Mouse (Mus musculus): ENCODE data around the gene Tnr. TPM values are rescaled to one million over a fixed set of nuclear protein-coding genes. Genes with fewer than 3 reads are reported as not detected.

Tnr gene
- polyA plus RNA-seq, 1 experiment from 2014 or later: 1.7 TPM

DNA sequence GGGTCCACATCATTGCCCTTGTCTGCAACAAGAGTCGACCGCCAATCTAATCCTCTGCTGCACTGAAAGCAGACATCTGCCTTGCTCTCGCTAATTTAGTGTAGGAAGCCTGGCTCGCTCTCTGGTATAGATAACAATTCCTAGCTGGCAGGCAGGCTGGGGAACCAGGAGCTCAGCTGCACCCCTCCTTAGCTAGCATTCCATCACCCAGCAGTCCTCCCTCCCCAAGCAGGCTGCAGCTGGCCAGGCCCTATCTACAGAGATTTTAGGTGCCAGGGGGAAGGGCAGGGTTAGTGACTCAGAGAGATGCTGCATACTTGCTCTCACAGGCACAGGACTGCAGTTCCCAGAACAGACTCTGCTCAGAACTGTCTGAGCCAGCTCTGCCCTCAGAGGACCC is 5.9 kb upstream of the Tnr start:
- DNase-seq (ENCODE audit: low spot score): no peak
- no peaks in the 10 kb centered on the region for H3K4me1 ChIP-seq (replicated peaks; ENCODE audit: control insufficient read depth, insufficient read depth, low read length)
- 26% methylated on average over 4 of the region's 4 CpGs for WGBS

DNA sequence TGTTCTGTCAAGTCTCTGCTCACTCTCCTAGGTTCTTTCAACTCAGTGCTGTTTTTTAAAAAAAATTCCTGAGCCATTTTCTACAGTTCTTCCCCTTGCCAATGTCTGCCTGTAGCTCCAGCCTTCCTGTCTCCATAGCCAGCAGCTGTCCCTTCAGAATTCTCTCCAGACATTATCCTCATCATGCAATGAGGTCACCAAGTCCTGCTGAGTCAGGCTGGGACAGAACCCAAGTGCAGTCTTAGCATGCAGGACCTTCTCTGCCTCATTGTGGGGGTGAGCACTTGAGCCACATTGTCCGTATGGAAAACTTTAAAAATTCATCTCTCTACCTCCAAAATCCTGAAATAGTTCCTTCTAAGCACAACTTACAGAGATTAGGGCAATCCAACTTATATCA is 4.4 kb upstream of the Tnr start:
- H3K27ac ChIP-seq (ENCODE audit: low read depth): no peak overlapping the region
- H3K9me3 ChIP-seq (ENCODE audit: control insufficient read depth, low read length): no peaks in the 10 kb centered on the region
- 76% methylated on average over 1 of the region's 1 CpGs for WGBS
- no peak overlapping the region for H3K9ac ChIP-seq (ENCODE audit: low read length)
- ATAC-seq (replicated peaks; ENCODE audit: low FRiP score, low TSS enrichment, low read depth) (no peak), DNase-seq (ENCODE audit: low spot score) (no peak)
- H3K4me1 ChIP-seq (replicated peaks; ENCODE audit: control insufficient read depth, insufficient read depth, low read length): no peaks in the 10 kb centered on the region
- H3K4me3 ChIP-seq (ENCODE audit: low read depth, low read length): no peak overlapping the region
- no peaks in the 10 kb centered on the region for H3K36me3 ChIP-seq (ENCODE audit: control insufficient read depth, insufficient read depth, low read length)
- H3K4me2 ChIP-seq (ENCODE audit: low read length): no peak overlapping the region
- no peaks in the 10 kb centered on the region for H3K27me3 ChIP-seq (replicated peaks; ENCODE audit: control insufficient read depth, insufficient read depth, low read length)

More for the DNA sequence above, 5.9 kb upstream of the Tnr start:
- Histone ChIP-seq H3K9me3 (ENCODE audit: control insufficient read depth, low read length) (no peaks in the 10 kb centered on the region), H3K27me3 (replicated peaks; ENCODE audit: control insufficient read depth, insufficient read depth, low read length) (no peaks in the 10 kb centered on the region), H3K27ac (ENCODE audit: low read depth) (no peak overlapping the region), H3K36me3 (ENCODE audit: control insufficient read depth, insufficient read depth, low read length) (no peaks in the 10 kb centered on the region), H3K4me3 (ENCODE audit: low read depth, low read length) (no peak overlapping the region), H3K4me2 (ENCODE audit: low read length) (no peak overlapping the region), H3K9ac (ENCODE audit: low read length) (no peak overlapping the region)
- ATAC-seq (replicated peaks; ENCODE audit: low FRiP score, low TSS enrichment, low read depth): no peak

DNA sequence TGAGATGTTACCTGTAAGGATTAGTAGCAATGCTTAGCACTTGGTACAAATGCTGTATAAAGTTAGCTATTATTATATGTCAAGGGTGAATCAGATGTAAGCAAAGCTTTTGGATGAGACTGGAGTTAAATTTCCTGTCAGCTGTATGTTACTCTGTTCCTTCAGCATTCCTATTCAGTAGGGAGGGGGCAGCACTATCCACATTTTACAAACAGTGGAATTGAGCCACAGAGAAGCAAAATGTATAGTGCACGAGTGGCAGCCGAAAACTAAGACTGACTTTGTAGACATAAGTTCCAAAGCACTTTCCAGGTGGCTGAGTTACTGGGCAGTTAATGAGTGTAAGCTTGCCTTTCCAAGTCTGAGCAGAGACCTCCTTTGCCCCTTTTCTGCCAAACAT is 500 bp upstream of the Tnr start:
- no peak for DNase-seq (ENCODE audit: low spot score)
- no peak overlapping the region for H3K27ac ChIP-seq (ENCODE audit: low read depth)
- no peak overlapping the region for H3K9ac ChIP-seq (ENCODE audit: low read length)
- no peak overlapping the region for H3K4me3 ChIP-seq (ENCODE audit: low read depth, low read length)
- H3K9me3 ChIP-seq (ENCODE audit: control insufficient read depth, low read length): no peaks in the 10 kb centered on the region
- no peaks in the 10 kb centered on the region for H3K4me1 ChIP-seq (replicated peaks; ENCODE audit: control insufficient read depth, insufficient read depth, low read length)
- ATAC-seq (replicated peaks; ENCODE audit: low FRiP score, low TSS enrichment, low read depth): no peak
- H3K36me3 ChIP-seq (ENCODE audit: control insufficient read depth, insufficient read depth, low read length): no peaks in the 10 kb centered on the region
- H3K4me2 ChIP-seq (ENCODE audit: low read length): no peak overlapping the region
- H3K27me3 ChIP-seq (replicated peaks; ENCODE audit: control insufficient read depth, insufficient read depth, low read length): peaks cover 3% of the 10 kb centered on the region
- WGBS: 63% methylated on average over 2 of the region's 2 CpGs

DNA sequence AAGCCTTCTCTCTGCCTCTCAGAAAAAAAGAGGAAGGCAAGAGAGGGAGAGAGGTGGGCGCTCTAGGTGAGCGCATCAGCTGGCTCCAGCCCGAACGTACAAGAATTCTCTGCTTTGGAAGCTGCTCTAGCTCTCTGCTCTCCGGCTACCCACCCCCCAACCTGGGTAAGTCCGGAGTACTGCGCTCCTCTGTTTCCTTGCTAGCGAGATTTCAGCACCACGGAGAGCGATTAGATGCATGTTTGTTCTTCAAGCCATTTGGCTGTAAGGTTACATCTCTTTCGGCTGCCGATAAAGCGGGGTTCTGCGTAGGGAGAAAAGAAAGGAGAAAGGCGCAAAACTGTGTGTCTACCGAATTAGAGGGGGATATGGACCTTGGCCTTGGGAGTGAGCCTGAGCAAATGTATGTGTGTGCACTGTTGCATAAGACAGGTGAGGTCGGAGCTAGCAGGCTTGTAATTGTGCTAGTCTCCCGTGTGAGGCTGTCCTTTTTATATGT is 531 bp downstream of the Tnr start:
- Histone ChIP-seq H3K9ac (ENCODE audit: low read length) (no peak overlapping the region), H3K9me3 (ENCODE audit: control insufficient read depth, low read length) (no peaks in the 10 kb centered on the region), H3K27me3 (replicated peaks; ENCODE audit: control insufficient read depth, insufficient read depth, low read length) (peaks cover 3% of the 10 kb centered on the region), H3K27ac (ENCODE audit: low read depth) (no peak overlapping the region), H3K4me1 (replicated peaks; ENCODE audit: control insufficient read depth, insufficient read depth, low read length) (no peaks in the 10 kb centered on the region), H3K36me3 (ENCODE audit: control insufficient read depth, insufficient read depth, low read length) (no peaks in the 10 kb centered on the region), H3K4me2 (ENCODE audit: low read length) (0 out of 2 replicates have a peak overlapping the region, but pooled peaks have one; percentile 26), H3K4me3 (ENCODE audit: low read depth, low read length) (peak overlapping the region; percentile 2; the same call in 1 of the 2 replicates)
- DNase-seq (ENCODE audit: low spot score): peak; percentile 92
- ATAC-seq (replicated peaks; ENCODE audit: low FRiP score, low TSS enrichment, low read depth): peak; percentile 62; the same call in 1 of the 2 replicates
- WGBS: 1% methylated on average over 18 of the region's 18 CpGs

DNA sequence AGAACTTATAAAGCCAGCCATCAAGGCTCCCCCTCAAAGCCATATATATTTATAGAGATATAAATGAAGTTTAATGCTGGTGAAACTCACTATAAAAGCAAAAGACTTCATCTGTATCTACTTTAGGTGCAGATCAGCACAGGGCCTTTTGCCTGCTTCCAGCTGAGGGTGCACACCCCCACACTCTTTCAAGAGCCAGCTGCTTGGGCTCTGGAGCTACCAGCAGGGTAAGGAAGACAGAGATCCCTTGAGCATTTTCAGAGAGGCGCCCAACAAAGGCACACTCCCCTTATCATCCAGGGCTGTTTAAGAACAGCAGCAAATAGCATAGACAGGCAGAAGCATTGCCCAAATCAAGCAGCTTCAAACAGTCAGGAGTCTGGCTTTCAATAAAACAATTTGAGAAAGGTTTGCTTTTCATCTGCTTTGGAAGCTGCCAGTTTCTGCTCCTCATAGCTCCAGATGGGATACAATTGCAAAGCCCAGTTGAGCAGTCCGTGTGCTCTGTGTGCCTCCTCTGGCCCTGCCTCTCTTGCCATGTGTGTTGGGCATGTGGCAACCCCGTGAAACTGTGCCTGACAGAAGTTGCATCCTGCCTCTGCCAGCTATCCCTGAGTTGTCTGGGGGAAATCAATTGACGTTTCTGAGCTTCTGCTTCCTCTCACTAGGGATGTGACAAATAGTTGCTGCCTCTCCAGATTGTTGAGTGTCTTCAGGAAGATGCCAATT is 9.4 kb downstream of the Tnr start:
- ATAC-seq (replicated peaks; ENCODE audit: low FRiP score, low TSS enrichment, low read depth): no peak
- DNase-seq (ENCODE audit: low spot score): no peak
- Histone ChIP-seq H3K27me3 (replicated peaks; ENCODE audit: control insufficient read depth, insufficient read depth, low read length) (no peaks in the 10 kb centered on the region), H3K4me3 (ENCODE audit: low read depth, low read length) (no peak overlapping the region), H3K4me2 (ENCODE audit: low read length) (no peak overlapping the region), H3K4me1 (replicated peaks; ENCODE audit: control insufficient read depth, insufficient read depth, low read length) (peaks cover 7% of the 10 kb centered on the region; the same call in 1 of the 2 replicates), H3K9ac (ENCODE audit: low read length) (no peak overlapping the region), H3K9me3 (ENCODE audit: control insufficient read depth, low read length) (no peaks in the 10 kb centered on the region), H3K27ac (ENCODE audit: low read depth) (no peak overlapping the region), H3K36me3 (ENCODE audit: control insufficient read depth, insufficient read depth, low read length) (no peaks in the 10 kb centered on the region)
- 33% methylated on average over 4 of the region's 4 CpGs for WGBS

DNA sequence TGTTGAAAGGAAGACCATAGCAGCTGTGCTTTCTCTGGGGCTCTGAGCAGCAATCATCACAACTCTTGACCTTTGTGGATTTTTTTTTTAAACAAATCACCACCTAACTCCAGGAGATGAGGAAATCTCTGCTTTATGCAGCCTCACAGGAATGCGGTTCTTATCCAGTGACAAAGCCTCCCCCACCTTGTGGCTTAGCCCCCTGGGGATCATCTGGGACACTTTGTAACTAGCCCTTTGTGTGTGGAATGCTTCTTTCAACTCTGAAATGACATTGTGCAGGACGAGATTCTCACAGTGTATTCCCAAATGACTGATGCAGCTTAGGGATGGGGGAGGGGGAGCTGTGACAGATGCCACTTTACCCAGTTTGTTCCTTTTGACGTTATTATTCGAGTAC is 12.0 kb downstream of the Tnr start:
- Histone ChIP-seq H3K9me3 (ENCODE audit: control insufficient read depth, low read length) (no peaks in the 10 kb centered on the region), H3K9ac (ENCODE audit: low read length) (no peak overlapping the region), H3K27ac (ENCODE audit: low read depth) (no peak overlapping the region), H3K36me3 (ENCODE audit: control insufficient read depth, insufficient read depth, low read length) (no peaks in the 10 kb centered on the region), H3K4me3 (ENCODE audit: low read depth, low read length) (no peak overlapping the region), H3K27me3 (replicated peaks; ENCODE audit: control insufficient read depth, insufficient read depth, low read length) (no peaks in the 10 kb centered on the region), H3K4me2 (ENCODE audit: low read length) (no peak overlapping the region), H3K4me1 (replicated peaks; ENCODE audit: control insufficient read depth, insufficient read depth, low read length) (peaks cover 7% of the 10 kb centered on the region; the same call in 1 of the 2 replicates)
- 5% methylated on average over 4 of the region's 4 CpGs for WGBS
- ATAC-seq (replicated peaks; ENCODE audit: low FRiP score, low TSS enrichment, low read depth): no peak
- no peak for DNase-seq (ENCODE audit: low spot score)

DNA sequence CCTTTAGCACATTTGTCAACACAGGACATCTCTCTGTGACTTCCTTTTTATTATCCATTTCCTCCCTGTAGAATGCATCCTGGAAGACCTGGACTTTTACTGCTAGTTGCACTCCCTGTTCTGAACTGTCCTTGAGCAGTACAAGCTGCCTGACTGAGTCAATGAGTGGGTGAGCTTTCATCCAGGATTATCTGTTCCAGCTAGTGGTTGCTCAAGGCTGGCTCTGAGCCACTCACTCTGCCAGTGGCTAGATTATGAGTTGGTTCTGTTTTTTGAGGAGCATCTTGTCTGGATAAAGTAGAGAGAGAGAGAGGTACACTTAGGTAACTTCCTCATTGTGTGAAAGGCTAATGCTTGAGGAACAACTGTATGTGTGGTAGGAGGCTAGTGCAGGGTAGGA is 14.0 kb downstream of the Tnr start:
- no peak overlapping the region for H3K9ac ChIP-seq (ENCODE audit: low read length)
- H3K27me3 ChIP-seq (replicated peaks; ENCODE audit: control insufficient read depth, insufficient read depth, low read length): no peaks in the 10 kb centered on the region
- DNase-seq (ENCODE audit: low spot score) (no peak), ATAC-seq (replicated peaks; ENCODE audit: low FRiP score, low TSS enrichment, low read depth) (no peak)
- no peaks in the 10 kb centered on the region for H3K36me3 ChIP-seq (ENCODE audit: control insufficient read depth, insufficient read depth, low read length)
- no peak overlapping the region for H3K4me3 ChIP-seq (ENCODE audit: low read depth, low read length)
- no peak overlapping the region for H3K27ac ChIP-seq (ENCODE audit: low read depth)
- H3K9me3 ChIP-seq (ENCODE audit: control insufficient read depth, low read length): no peaks in the 10 kb centered on the region
- H3K4me1 ChIP-seq (replicated peaks; ENCODE audit: control insufficient read depth, insufficient read depth, low read length): peaks cover 7% of the 10 kb centered on the region; the same call in 1 of the 2 replicates
- no peak overlapping the region for H3K4me2 ChIP-seq (ENCODE audit: low read length)

DNA sequence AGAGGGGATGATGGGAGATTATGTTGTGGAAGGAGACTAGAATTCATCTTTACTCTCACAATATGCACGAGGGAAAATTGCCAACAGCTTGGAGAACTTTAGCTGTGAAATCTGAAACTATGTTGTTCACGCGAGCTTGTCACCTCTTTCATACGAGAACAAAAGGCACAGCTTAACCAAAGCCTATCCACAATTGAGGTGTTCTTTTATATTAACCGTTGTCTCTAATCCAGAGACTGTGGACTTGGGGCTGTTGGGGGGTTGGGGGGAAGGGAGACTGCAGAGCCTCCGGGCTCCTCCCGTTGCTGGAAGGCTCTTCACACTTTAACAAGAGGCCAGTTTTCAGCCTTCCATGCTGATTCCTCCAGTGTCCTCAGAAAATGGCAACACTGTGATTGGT is 14.5 kb downstream of the Tnr start:
- no peak for DNase-seq (ENCODE audit: low spot score)
- Histone ChIP-seq H3K4me2 (ENCODE audit: low read length) (no peak overlapping the region), H3K9ac (ENCODE audit: low read length) (no peak overlapping the region), H3K4me3 (ENCODE audit: low read depth, low read length) (no peak overlapping the region), H3K4me1 (replicated peaks; ENCODE audit: control insufficient read depth, insufficient read depth, low read length) (peaks cover 7% of the 10 kb centered on the region; the same call in 1 of the 2 replicates), H3K27me3 (replicated peaks; ENCODE audit: control insufficient read depth, insufficient read depth, low read length) (no peaks in the 10 kb centered on the region), H3K27ac (ENCODE audit: low read depth) (no peak overlapping the region), H3K9me3 (ENCODE audit: control insufficient read depth, low read length) (no peaks in the 10 kb centered on the region), H3K36me3 (ENCODE audit: control insufficient read depth, insufficient read depth, low read length) (no peaks in the 10 kb centered on the region)
- ATAC-seq (replicated peaks; ENCODE audit: low FRiP score, low TSS enrichment, low read depth): no peak
- WGBS: 46% methylated on average over 7 of the region's 7 CpGs

Data from intestine, embryonic 14.5 days (tissue).